Mouse (Mus musculus) embryo, embryonic 9.5 days (tissue): ENCODE data around the gene Oxgr1.
"Not testable (repeated sequence)": the region's sequence is repeated elsewhere in the genome, so short reads cannot be mapped to it uniquely, and the experiment has no call there.

Source experiments
- DNase-seq: peaks from one replicate; pipeline ENCODE4 v3.0.0-alpha.2; 2017; ENCODE audit errors: extremely low spot score

The Oxgr1 gene

DNA sequence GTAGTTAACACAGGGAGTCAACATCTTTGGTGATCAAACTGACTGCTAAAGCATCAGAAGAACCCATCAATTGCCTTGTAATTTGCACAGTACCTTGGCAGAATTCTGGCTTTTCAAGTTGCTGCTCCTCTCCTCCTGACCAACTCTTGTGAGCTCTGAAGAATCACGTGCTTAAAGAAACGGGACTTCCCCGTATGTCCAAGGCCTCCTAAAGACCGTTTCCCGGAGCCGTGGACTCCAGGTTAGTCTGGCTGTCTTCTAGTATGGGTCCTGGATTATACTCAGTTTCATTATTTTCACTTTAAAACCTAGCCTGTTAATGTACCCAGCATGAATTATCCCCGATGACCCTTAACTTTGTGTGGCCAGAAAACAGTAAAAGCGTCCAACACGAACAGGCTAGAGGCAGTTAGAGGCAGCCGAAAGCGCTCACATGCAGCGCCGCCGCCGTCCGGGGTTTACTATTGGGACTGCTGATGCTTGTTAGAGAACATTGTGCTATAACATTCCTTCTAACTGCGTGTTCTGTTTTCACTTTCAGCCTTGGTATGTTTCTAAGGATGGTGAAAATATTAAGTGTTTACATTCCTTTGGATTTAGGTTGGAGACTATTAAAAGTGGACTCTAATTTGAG is at the start of gene Oxgr1:
Gene Oxgr1 (minus strand): TSS at position 249 of the 634 bp plus-strand sequence.
- DNase-seq = no peak

GRCm38 (mm10) chr14:120090401-120090800 is 48.2 kb upstream of the Oxgr1 start:
- no peak for DNase-seq

GRCm38 (mm10) chr14:120089649-120090360 is 47.6 kb upstream of the Oxgr1 start:
- DNase-seq = peak; percentile 49

DNA sequence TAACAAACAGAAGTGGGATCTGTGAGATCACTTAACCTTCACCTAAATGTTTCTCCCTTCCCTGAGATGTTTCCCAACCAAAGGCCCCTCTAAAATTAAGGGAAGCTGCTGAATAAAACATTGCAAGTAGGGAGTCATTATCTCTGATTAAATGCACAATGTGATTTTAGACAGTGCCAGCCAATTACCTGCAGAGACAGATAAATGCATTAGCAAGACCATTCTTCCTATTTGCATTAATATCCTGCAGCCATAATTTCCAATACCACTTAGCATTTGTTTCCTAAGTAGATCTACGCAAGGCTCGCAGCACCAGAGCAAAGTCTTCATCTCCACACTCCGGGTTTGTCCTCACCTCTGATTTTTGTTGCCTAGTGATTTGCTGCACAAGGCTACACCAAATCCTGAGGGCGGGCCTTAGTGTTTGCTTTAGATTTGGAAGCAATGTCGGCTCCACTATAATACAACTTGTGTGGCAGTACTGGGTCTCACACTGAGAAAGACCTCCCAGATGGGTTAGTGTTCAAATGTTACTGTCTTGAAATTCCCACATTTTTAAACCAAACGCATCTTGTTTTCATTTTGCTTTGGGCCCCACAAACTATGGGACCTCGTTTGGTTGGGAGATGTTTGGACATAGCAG is 46.9 kb upstream of the Oxgr1 start:
- no peak for DNase-seq

GRCm38 (mm10) chr14:120084084-120084667 is 41.9 kb upstream of the Oxgr1 start:
- no peak for DNase-seq

DNA sequence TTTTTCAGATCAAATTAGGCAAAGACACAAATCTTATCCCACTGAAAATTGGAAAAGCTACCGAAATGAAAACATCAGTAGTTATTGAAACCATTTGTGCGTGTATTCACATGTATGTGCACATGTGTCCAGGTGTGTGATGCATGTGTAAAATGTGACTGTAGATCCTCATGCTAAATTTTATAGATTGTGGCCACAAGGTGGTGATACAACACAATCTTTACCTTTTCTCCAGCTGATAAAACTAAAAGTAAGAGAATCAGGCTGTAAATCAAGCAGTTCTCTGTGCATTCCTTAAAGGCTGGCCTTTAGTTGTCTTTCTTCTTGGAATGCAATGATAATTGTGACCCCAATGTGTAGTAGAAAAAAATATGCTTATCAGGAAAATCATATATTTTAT is 34.0 kb upstream of the Oxgr1 start:
- peak; percentile 53 for DNase-seq

- no peak for DNase-seq
Measured at GRCm38 (mm10) chr14:120075746-120076145, 33.5 kb upstream of the Oxgr1 start.

DNA sequence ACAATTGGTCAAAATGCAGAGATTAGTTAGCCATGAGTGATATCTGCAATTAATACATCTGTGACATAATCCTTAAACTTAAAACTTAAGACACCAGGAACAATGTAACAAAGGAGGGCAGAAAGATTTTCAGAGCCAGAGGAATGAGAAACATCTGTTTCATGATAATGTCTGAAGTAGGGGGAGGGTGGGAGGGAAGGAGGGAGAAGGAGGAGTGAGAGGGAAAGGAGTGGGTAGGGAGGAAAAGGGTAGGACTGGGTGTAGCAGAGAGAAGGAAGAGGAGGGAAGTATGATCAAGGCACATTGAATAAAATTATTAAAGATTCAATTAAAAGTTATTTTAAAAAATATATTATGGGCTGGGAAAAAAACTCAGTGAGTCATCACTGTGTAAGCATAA is 32.0 kb upstream of the Oxgr1 start:
- DNase-seq = no peak

GRCm38 (mm10) chr14:120061096-120061495 is 18.9 kb upstream of the Oxgr1 start:
- peak; percentile 47 for DNase-seq

GRCm38 (mm10) chr14:120033454-120033853 is 8.8 kb downstream of the Oxgr1 start:
- DNase-seq = no peak

DNA sequence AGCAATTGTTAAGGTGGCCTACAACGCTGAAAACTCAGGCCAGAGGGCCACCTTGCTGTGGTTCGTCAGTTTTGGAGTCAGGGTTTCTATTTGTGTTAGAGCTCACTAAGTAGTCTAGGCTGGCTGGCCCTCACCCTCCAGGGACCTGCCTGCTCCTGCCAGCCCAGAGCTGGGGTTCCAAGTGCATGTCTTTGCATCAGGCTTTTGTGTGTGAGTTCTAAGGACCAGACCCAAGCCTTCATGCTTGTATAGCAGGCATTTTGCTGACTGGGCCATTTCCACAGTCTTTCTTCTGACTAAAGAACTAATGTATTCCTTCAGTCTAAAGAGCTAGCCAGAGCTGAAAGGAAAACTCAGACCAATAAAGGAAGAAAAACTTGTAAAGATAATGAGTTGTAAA is 22.3 kb downstream of the Oxgr1 start:
- DNase-seq = no peak

DNA sequence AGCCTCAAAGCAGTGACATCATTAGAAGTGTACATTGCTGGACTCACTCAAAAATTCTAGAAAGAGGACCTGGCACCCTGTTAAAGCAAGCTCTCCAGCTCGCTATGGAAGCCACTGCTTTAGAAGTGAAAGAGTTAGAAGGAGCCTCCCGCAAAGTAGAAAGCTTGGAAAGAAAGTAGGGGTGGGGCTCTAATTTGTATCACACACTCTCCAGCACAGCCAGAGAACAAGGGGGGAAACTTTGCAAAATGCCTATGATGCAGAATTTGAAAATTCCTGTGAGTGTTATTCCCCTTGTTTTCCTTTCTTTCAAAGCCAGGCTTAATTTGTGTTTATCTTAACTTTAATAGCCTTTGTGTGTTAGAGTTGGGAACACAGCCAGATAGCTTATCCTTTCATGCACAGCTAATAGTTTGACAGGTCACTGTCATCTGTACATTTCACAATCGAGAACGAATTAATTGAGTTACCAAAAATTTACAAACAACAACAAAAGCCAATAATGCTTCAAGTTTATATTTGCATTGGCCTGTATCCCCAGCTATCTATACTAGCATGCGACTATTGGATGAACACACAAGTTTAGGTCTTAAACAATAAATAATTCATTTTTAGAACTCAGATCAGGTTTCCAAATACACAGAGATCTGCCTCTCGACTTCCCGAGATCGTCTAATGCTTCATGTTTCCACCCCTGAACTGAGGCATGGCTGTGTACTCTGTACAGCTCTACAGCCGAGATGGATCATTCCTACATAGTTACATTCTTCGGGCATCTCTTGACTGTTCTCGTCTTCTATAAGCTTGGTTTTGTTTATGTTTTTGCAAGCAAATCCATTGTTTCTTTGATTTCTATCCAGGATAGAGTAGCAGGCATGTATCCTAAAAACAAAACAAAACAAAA is 32.0 kb downstream of the Oxgr1 start:
- DNase-seq = no peak

DNA sequence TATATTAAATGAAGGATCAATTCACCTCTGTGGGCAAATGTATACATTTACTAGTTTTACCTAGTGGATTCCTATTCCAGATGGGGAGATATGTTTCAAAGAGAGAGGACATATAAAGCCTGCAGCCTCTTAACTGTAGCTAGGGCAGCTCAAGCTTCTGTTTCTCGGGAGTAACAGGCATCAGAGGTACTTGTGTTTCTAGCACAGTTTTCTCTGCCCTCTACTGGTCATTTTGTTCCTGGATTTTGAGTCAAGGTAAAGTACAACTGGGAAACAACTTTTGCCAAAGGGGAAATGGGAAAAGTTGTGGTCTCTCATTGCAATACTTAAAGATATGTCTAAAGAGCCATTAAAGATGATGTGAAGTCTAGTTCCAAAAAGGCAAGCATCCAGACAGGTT is 37.1 kb downstream of the Oxgr1 start:
- no peak for DNase-seq

GRCm38 (mm10) chr14:120003661-120004060 is 38.6 kb downstream of the Oxgr1 start:
- DNase-seq = no peak

DNA sequence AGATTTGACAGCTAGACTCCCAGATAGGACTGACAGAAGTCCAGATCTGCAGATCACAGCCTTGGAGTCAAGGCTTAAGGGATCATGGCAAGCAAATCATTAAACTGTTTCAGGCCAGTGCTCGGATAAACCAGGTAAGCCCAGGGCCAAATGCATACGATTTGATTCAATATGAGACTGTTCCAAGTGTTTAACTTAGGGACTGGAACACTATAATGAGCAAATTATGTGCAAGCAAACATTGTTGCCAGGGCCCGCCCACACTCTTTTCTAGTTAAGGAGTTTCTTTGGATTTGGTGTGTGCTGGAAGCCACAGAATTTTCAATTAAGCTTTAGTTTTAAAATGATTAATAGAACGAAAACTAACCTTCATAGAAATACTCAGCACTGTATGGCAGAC is 39.6 kb downstream of the Oxgr1 start:
- DNase-seq = no peak

DNA sequence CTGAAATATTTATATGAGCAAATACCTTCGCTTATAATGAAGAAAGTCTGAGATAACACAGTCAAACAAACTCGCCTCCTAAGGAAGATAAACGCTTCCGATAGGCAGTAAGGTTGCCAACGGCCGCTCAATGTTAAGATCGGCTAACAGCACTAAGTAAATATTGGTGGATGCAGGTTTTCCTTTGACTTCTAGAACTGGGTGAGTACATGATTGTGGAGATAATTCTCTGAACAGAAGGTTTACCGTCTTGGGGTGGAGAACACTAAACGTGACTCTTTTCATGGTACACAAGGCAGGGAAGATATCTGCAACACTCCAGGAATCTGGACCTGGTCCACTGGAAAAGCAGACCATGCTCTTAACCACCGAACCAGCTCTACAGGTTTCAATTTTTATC is 52.6 kb downstream of the Oxgr1 start:
- no peak for DNase-seq

DNA sequence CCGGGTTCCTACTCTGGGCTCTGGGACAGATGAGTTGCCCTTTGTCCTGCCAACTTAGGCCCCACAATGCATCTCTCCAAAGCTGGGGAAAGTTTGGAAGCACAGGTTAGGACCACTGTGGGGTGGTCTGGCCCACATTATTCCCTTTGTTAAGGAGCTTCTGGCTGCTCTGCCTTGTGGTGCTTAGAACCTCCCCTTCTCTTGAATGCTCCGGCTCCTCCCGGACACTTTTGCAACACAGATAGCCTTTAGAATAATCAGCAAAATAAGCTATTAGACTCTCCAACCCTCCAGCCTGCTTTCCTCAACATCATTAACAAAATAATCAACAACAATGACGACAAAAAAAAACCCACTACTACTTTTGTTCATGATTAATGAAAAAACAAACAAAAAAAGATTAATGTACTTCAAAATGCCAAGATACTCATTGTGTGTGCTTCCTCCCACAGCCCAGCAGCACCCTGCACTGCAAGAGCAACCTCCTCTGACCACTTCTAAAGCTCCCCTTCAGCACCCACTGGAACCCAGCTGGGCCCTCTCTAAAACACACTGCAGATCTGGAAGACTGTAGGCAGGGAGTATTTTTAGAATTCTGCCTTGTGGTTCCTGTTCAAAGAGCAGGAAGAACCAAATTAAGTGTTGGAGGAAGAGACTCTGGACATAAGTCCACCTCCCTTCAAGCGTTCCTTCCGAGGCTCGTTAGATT is 53.1 kb downstream of the Oxgr1 start:
- no peak for DNase-seq

GRCm38 (mm10) chr14:119987257-119987656 is 55.0 kb downstream of the Oxgr1 start:
- DNase-seq = no peak

DNA sequence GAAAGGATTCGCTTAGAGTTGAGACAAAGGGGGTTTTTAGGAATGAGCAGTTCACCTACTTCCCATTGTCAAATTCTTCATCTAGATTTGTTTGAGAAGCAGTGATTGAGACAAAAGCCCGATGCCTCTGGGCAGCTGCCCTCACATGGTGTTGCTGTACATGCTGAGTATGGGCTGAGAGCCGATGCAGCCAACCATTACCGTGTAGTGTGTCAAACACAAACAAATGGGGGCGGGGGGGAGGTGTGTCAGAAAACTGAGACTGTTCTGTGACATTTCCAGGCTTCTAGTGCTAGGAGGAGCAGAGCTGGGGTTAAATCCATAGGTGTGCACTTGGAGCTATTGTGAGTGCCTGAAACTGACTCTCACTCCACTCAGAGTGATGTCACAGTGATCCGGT is 55.5 kb downstream of the Oxgr1 start:
- no peak for DNase-seq

DNA sequence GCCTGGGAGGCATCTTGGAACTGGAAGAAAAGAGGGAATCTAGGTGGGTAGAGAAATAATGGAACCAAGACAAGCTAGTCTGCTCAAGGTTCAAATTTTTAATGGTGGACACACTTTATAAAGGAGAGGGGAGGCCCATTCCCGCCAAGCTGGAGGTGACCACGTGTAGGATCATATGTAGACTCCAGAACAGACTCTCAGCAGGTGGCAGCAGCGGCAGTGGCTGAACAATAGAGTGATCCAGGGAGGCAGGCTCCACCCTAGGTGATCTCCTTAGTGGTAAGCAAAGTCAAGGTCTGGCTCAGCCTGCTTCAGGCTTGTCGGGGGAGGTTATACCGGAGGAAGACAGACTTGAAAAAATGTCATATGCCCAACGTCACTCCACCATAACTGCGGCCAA is 55.9 kb downstream of the Oxgr1 start:
- not testable (repeated sequence) for DNase-seq

GRCm38 (mm10) chr14:119981314-119981713 is 60.9 kb downstream of the Oxgr1 start:
- DNase-seq = no peak
